Mouse (Mus musculus): ENCODE results near the gene Clptm1. TPM values are rescaled to one million over a fixed set of nuclear protein-coding genes. Genes with fewer than 3 reads are reported as not detected.

Clptm1 gene
- polyA plus RNA-seq (2014; fragmentation: Illumina TruSeq; extraction: RNeasy Lipid Tissue Mini Kit (QIAGEN cat#74804); ENCODE audit: low read depth, low replicate concordance) = 30.7 TPM

GRCm38 (mm10) chr7:19664955-19665841 lies at the start of gene Clptm1:
Clptm1 (minus strand) TSS chr7:19665033.

GRCm38 (mm10) chr7:19698907-19699826 lies 34.3 kb upstream of the Clptm1 start, which contains the start of gene Apoe:
Apoe (minus strand) TSS chr7:19699188.

GRCm38 (mm10) chr7:19691873-19692865 lies 27.3 kb upstream of the Clptm1 start, which contains the start of gene Apoc1:
Apoc1 (minus strand) TSS chr7:19692660.

GRCm38 (mm10) chr7:19681202-19681694 lies 16.4 kb upstream of the Clptm1 start, which contains the start of the genes Gm44805 and Apoc4:
Gm44805 (minus strand) TSS chr7:19681423.
Apoc4 (minus strand) TSS chr7:19681479.

GRCm38 (mm10) chr7:19677872-19678271 lies 13.0 kb upstream of the Clptm1 start, which contains the start of gene Apoc2:
Apoc2 (minus strand) TSS chr7:19677941.

GRCm38 (mm10) chr7:19629361-19629734 lies 35.5 kb downstream of the Clptm1 start, which contains the start of gene Relb:
Relb (minus strand) TSS chr7:19629438.

GRCm38 (mm10) chr7:19603849-19604605 lies 60.8 kb downstream of the Clptm1 start, which contains the start of gene Clasrp:
Clasrp (minus strand) TSS chr7:19604486.

Other genes with a start within 250 kb of the Clptm1 start
- gene Mark4, start 206.2 kb downstream of the Clptm1 start, polyA plus RNA-seq (2014; fragmentation: Illumina TruSeq; extraction: RNeasy Lipid Tissue Mini Kit (QIAGEN cat#74804); ENCODE audit: low read depth, low replicate concordance) = 2.2 TPM
- 1.2 TPM for gene Exoc3l2, start 201.7 kb downstream of the Clptm1 start, polyA plus RNA-seq (2014; fragmentation: Illumina TruSeq; extraction: RNeasy Lipid Tissue Mini Kit (QIAGEN cat#74804); ENCODE audit: low read depth, low replicate concordance)
- 9.3 TPM for gene Bloc1s3, start 156.7 kb downstream of the Clptm1 start, polyA plus RNA-seq (2014; fragmentation: Illumina TruSeq; extraction: RNeasy Lipid Tissue Mini Kit (QIAGEN cat#74804); ENCODE audit: low read depth, low replicate concordance)
- not detected for gene Trappc6a, start 156.6 kb downstream of the Clptm1 start, polyA plus RNA-seq (2014; fragmentation: Illumina TruSeq; extraction: RNeasy Lipid Tissue Mini Kit (QIAGEN cat#74804); ENCODE audit: low read depth, low replicate concordance)
- not detected for gene Nkpd1, start 147.2 kb downstream of the Clptm1 start, polyA plus RNA-seq (2014; fragmentation: Illumina TruSeq; extraction: RNeasy Lipid Tissue Mini Kit (QIAGEN cat#74804); ENCODE audit: low read depth, low replicate concordance)
- gene Ppp1r37, start 102.0 kb downstream of the Clptm1 start, polyA plus RNA-seq (2014; fragmentation: Illumina TruSeq; extraction: RNeasy Lipid Tissue Mini Kit (QIAGEN cat#74804); ENCODE audit: low read depth, low replicate concordance) = 0.47 TPM
- not detected for gene Zfp296, start 87.7 kb downstream of the Clptm1 start, polyA plus RNA-seq (2014; fragmentation: Illumina TruSeq; extraction: RNeasy Lipid Tissue Mini Kit (QIAGEN cat#74804); ENCODE audit: low read depth, low replicate concordance)
- 17.8 TPM for gene Gemin7, start 87.4 kb downstream of the Clptm1 start, polyA plus RNA-seq (2014; fragmentation: Illumina TruSeq; extraction: RNeasy Lipid Tissue Mini Kit (QIAGEN cat#74804); ENCODE audit: low read depth, low replicate concordance)
- gene Clasrp, start 60.5 kb downstream of the Clptm1 start, polyA plus RNA-seq (2014; fragmentation: Illumina TruSeq; extraction: RNeasy Lipid Tissue Mini Kit (QIAGEN cat#74804); ENCODE audit: low read depth, low replicate concordance) = 1.2 TPM
- gene Relb, start 35.6 kb downstream of the Clptm1 start, polyA plus RNA-seq (2014; fragmentation: Illumina TruSeq; extraction: RNeasy Lipid Tissue Mini Kit (QIAGEN cat#74804); ENCODE audit: low read depth, low replicate concordance) = 0.87 TPM
- gene Apoc2, start 12.9 kb upstream of the Clptm1 start, polyA plus RNA-seq (2014; fragmentation: Illumina TruSeq; extraction: RNeasy Lipid Tissue Mini Kit (QIAGEN cat#74804); ENCODE audit: low read depth, low replicate concordance) = not detected
- not detected for gene Gm44805, start 16.4 kb upstream of the Clptm1 start, polyA plus RNA-seq (2014; fragmentation: Illumina TruSeq; extraction: RNeasy Lipid Tissue Mini Kit (QIAGEN cat#74804); ENCODE audit: low read depth, low replicate concordance)
- gene Apoc4, start 16.4 kb upstream of the Clptm1 start, polyA plus RNA-seq (2014; fragmentation: Illumina TruSeq; extraction: RNeasy Lipid Tissue Mini Kit (QIAGEN cat#74804); ENCODE audit: low read depth, low replicate concordance) = 2.9 TPM
- 25.6 TPM for gene Apoc1, start 27.6 kb upstream of the Clptm1 start, polyA plus RNA-seq (2014; fragmentation: Illumina TruSeq; extraction: RNeasy Lipid Tissue Mini Kit (QIAGEN cat#74804); ENCODE audit: low read depth, low replicate concordance)
- 11.9 TPM for gene Apoe, start 34.2 kb upstream of the Clptm1 start, polyA plus RNA-seq (2014; fragmentation: Illumina TruSeq; extraction: RNeasy Lipid Tissue Mini Kit (QIAGEN cat#74804); ENCODE audit: low read depth, low replicate concordance)
- 0.82 TPM for gene Tomm40, start 50.4 kb upstream of the Clptm1 start, polyA plus RNA-seq (2014; fragmentation: Illumina TruSeq; extraction: RNeasy Lipid Tissue Mini Kit (QIAGEN cat#74804); ENCODE audit: low read depth, low replicate concordance)
- gene Nectin2, start 85.5 kb upstream of the Clptm1 start, polyA plus RNA-seq (2014; fragmentation: Illumina TruSeq; extraction: RNeasy Lipid Tissue Mini Kit (QIAGEN cat#74804); ENCODE audit: low read depth, low replicate concordance) = 6.1 TPM
- gene Bcam, start 106.0 kb upstream of the Clptm1 start, polyA plus RNA-seq (2014; fragmentation: Illumina TruSeq; extraction: RNeasy Lipid Tissue Mini Kit (QIAGEN cat#74804); ENCODE audit: low read depth, low replicate concordance) = not detected
- not detected for gene Cblc, start 131.8 kb upstream of the Clptm1 start, polyA plus RNA-seq (2014; fragmentation: Illumina TruSeq; extraction: RNeasy Lipid Tissue Mini Kit (QIAGEN cat#74804); ENCODE audit: low read depth, low replicate concordance)
- not detected for gene Bcl3, start 157.7 kb upstream of the Clptm1 start, polyA plus RNA-seq (2014; fragmentation: Illumina TruSeq; extraction: RNeasy Lipid Tissue Mini Kit (QIAGEN cat#74804); ENCODE audit: low read depth, low replicate concordance)
- not detected for gene Gm19345, start 187.0 kb upstream of the Clptm1 start, polyA plus RNA-seq (2014; fragmentation: Illumina TruSeq; extraction: RNeasy Lipid Tissue Mini Kit (QIAGEN cat#74804); ENCODE audit: low read depth, low replicate concordance)
- not detected for gene Ceacam16, start 196.3 kb upstream of the Clptm1 start, polyA plus RNA-seq (2014; fragmentation: Illumina TruSeq; extraction: RNeasy Lipid Tissue Mini Kit (QIAGEN cat#74804); ENCODE audit: low read depth, low replicate concordance)
- gene Ceacam19, start 222.9 kb upstream of the Clptm1 start, polyA plus RNA-seq (2014; fragmentation: Illumina TruSeq; extraction: RNeasy Lipid Tissue Mini Kit (QIAGEN cat#74804); ENCODE audit: low read depth, low replicate concordance) = not detected

Data from adrenal gland, adult 10 weeks (tissue).